9 mouse cellular contexts compared by ENCODE assay signal in genomic region chr11:17181807-17182206, GRCm38 (mm10). TPM values are rescaled to one million over a fixed set of nuclear protein-coding genes. Genes with fewer than 3 reads are reported as not detected.
DNase-seq lines count a peak whose midpoint lies in the region; ATAC-seq and TF ChIP-seq lines count a peak whose summit lies in the region.
"Had no signal": no experiment of that assay in that cellular context is flagged by ENCODE, and none has a peak within 500 bp of the region (broad histone marks: within the 10 kb centered on the region; RNA-seq: fewer than 3 reads in every experiment).

Gene Wdr92 (plus strand): TSS chr11:17182107.

- H3K79me2 ChIP-seq in macrophage (ENCODE audit: inconsistent target), result peaks cover 100% of the 10 kb centered on the region

- peak within 1 kb of the TSS; percentile 4; the same call in 1 of the 2 replicates for H3K27ac ChIP-seq in gastrocnemius, adult 2 months
- peak within 1 kb of the TSS; percentile 28 for H3K27ac ChIP-seq in macrophage

- DNase-seq in gastrocnemius, adult 2 months, result no peak
- no peak for DNase-seq in gastrocnemius, postnatal 25 days
- peak; percentile 26 for DNase-seq in adipocyte (ENCODE audit: low spot score)
- DNase-seq in frontal cortex, postnatal 14 days (ENCODE audit: low spot score in 2 of 2), result no peak
- no peak for DNase-seq in T-cell, adult 2 months (ENCODE audit: low spot score)
- no peak for DNase-seq in left cerebral cortex, adult 18-20 months (ENCODE audit: low spot score in 2 of 2)

- no peak for ATAC-seq in granulocyte monocyte progenitor cell, adult 5-6 weeks (replicated peaks; ENCODE audit: poor library complexity, severe bottlenecking)

- TF ChIP-seq CTCF in gastrocnemius, adult 2 months (IDR thresholded peaks at IDR 0.05), result no peak

- no peak within 1 kb of the TSS for H3K4me3 ChIP-seq in gastrocnemius, adult 2 months
- no peak within 1 kb of the TSS for H3K4me3 ChIP-seq in macrophage (ENCODE audit: inconsistent target)
- H3K4me3 ChIP-seq: erythroblast, embryonic 14.5 days had no signal

- no peaks in the 10 kb centered on the region for H3K36me3 ChIP-seq in macrophage (ENCODE audit: inconsistent target)

- intact Hi-C loops in gastrocnemius, adult 2 months (cut with DNase I), result no loop called here

- WGBS in macrophage (ENCODE audit: missing documents), result 96% methylated on average over 3 of the region's 3 CpGs

RNA-seq across cellular contexts. Expression of gene Wdr92, which starts in this region (rescaled TPM):
- 10 to 100 TPM in 1 of 2 experiments, 1 to 10 TPM in 1; 5.9 to 10.3 TPM for total RNA-seq in gastrocnemius, adult 2 months (2021)
- 1 to 10 TPM; 7.0 to 7.2 TPM for total RNA-seq in gastrocnemius, postnatal 25 days (2021)
- 14.5 and 15.9 TPM in 2 replicates for total RNA-seq in granulocyte monocyte progenitor cell, adult 5-6 weeks (2014; fragmentation: Nextera tagmentation)
- 35.1 and 41.6 TPM in 2 replicates for total RNA-seq in granulocyte monocyte progenitor cell, adult 5-6 weeks (2017)
- total RNA-seq in macrophage (2018; cell fraction: chromatin; rRNA removed), result 1 to 10 TPM in 24 of 26 experiments, under 1 TPM in 2; 0.56 to 9.4 (median 3.6) TPM
- 10 to 100 TPM in 4 of 26 experiments, 1 to 10 TPM in 22; 2.5 to 11.3 (median 7.9) TPM for total RNA-seq in macrophage (2018; cell fraction: cytosol; rRNA removed)
- 1 to 10 TPM; 1.0 to 9.2 (median 4.5) TPM for total RNA-seq in macrophage (2018; cell fraction: nucleus; rRNA removed)
- polyA plus RNA-seq in macrophage (2018), result 6.6 to 9.9 TPM (median 9.9 TPM) in 3 replicates
- 10 to 100 TPM in 1 of 2 experiments, 1 to 10 TPM in 1; 9.2 to 10.0 TPM for total RNA-seq in left cerebral cortex, adult 18-20 months (2021)
- polyA plus RNA-seq: erythroblast, embryonic 14.5 days had no signal
